Mouse (Mus musculus): ENCODE data around the gene Syt1.
A peak's percentile ranks its signal among the peaks of the same experiment; 100 is the strongest.

Syt1 gene

GRCm38 (mm10) chr10:109010241-109011193 lies at the start of gene Syt1:
TSS of gene Syt1 (minus strand) at chr10:109010982.
- peak; percentile 27 for DNase-seq (ENCODE audit: low spot score)

- no peak for DNase-seq (ENCODE audit: low spot score)
Observed at GRCm38 (mm10) chr10:109056500-109056899, 45.7 kb upstream of the Syt1 start.

- no peak for DNase-seq (ENCODE audit: low spot score)
Observed at GRCm38 (mm10) chr10:109047537-109047936, 36.8 kb upstream of the Syt1 start.

GRCm38 (mm10) chr10:109046988-109047387 lies 36.2 kb upstream of the Syt1 start:
- no peak for DNase-seq (ENCODE audit: low spot score)

GRCm38 (mm10) chr10:109011226-109012165 lies 714 bp upstream of the Syt1 start:
- DNase-seq (ENCODE audit: low spot score): peak; percentile 5

- no peak for DNase-seq (ENCODE audit: low spot score)
Observed at GRCm38 (mm10) chr10:109009831-109010230, 951 bp downstream of the Syt1 start.

GRCm38 (mm10) chr10:109008456-109008855 lies 2.3 kb downstream of the Syt1 start:
- DNase-seq (ENCODE audit: low spot score): no peak

- DNase-seq (ENCODE audit: low spot score): no peak
Observed at GRCm38 (mm10) chr10:109003482-109003881, 7.3 kb downstream of the Syt1 start.

GRCm38 (mm10) chr10:108987250-108987649 lies 23.5 kb downstream of the Syt1 start:
- DNase-seq (ENCODE audit: low spot score): no peak

- peak; percentile 58 for DNase-seq (ENCODE audit: low spot score)
Observed at GRCm38 (mm10) chr10:108979660-108980059, 31.1 kb downstream of the Syt1 start.

GRCm38 (mm10) chr10:108954952-108955351 lies 55.8 kb downstream of the Syt1 start:
- no peak for DNase-seq (ENCODE audit: low spot score)

GRCm38 (mm10) chr10:108952182-108952581 lies 58.6 kb downstream of the Syt1 start:
- no peak for DNase-seq (ENCODE audit: low spot score)

GRCm38 (mm10) chr10:108936838-108937430 lies 73.8 kb downstream of the Syt1 start:
- no peak for DNase-seq (ENCODE audit: low spot score)

- no peak for DNase-seq (ENCODE audit: low spot score)
Observed at GRCm38 (mm10) chr10:108930299-108930698, 80.5 kb downstream of the Syt1 start.

GRCm38 (mm10) chr10:108929676-108930075 lies 81.1 kb downstream of the Syt1 start:
- DNase-seq (ENCODE audit: low spot score): no peak

GRCm38 (mm10) chr10:108905264-108905663 lies 105.5 kb downstream of the Syt1 start:
- no peak for DNase-seq (ENCODE audit: low spot score)

GRCm38 (mm10) chr10:108904371-108904770 lies 106.4 kb downstream of the Syt1 start:
- no peak for DNase-seq (ENCODE audit: low spot score)

- DNase-seq (ENCODE audit: low spot score): no peak
Observed at GRCm38 (mm10) chr10:108896529-108896928, 114.3 kb downstream of the Syt1 start.

GRCm38 (mm10) chr10:108893288-108893687 lies 117.5 kb downstream of the Syt1 start:
- DNase-seq (ENCODE audit: low spot score): no peak

GRCm38 (mm10) chr10:108892441-108892840 lies 118.3 kb downstream of the Syt1 start:
- no peak for DNase-seq (ENCODE audit: low spot score)

GRCm38 (mm10) chr10:108889084-108889483 lies 121.7 kb downstream of the Syt1 start:
- no peak for DNase-seq (ENCODE audit: low spot score)

- DNase-seq (ENCODE audit: low spot score): no peak
Observed at GRCm38 (mm10) chr10:108886781-108887180, 124.0 kb downstream of the Syt1 start.

Data from ovary, postnatal 14 days (tissue).